Mouse (Mus musculus): ENCODE data around the gene Spaca4. TPM values are rescaled to one million over a fixed set of nuclear protein-coding genes. Genes with fewer than 3 reads are reported as not detected.

The Spaca4 gene
- total RNA-seq (2015) = not detected in 2 replicates
- not detected in 2 replicates for total RNA-seq (2017)

DNA sequence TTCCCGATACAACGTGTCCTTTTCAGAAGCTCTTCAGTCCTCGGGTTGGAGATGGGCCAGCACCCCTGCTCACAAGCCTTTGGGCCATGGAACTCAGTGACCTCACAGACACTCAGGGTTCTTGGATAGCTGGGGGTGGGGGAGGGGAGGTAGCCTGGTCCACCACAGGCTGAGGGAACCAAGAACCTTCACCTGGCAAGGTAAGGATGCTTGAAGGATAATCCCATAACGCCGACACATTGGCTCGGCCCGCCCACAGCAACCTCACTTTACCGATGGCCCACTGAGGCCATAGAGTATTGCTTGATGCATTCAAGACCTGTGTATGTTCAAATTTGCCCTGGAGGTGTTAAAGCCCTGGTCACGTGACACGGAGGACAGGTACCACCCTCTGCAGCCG, at the start of gene Spaca4:
Spaca4 (minus strand) TSS at position 101 of the 400 bp plus-strand sequence.
- ATAC-seq (ENCODE audit: poor library complexity, severe bottlenecking) = no peak

DNA sequence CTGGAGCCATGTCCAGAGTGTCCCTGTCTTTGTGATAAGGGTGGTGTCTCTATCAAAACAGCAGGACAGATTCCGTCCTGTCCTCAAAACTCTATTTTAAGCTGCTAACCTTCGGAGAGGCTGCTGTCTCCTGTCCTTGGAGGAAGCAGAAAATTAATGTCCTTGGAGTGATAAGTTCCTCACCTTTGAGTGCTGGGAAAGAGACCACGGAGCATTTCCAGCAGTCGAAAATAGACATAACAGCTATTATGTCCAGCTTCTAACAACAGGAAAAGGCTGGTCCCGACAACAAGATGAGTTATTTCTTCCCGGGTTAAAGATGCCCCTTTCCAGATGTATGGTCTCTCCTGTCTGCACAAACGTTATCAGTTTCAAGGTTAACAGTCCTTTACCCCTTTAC, 49.6 kb upstream of the Spaca4 start:
- ATAC-seq (ENCODE audit: poor library complexity, severe bottlenecking) = no peak

DNA sequence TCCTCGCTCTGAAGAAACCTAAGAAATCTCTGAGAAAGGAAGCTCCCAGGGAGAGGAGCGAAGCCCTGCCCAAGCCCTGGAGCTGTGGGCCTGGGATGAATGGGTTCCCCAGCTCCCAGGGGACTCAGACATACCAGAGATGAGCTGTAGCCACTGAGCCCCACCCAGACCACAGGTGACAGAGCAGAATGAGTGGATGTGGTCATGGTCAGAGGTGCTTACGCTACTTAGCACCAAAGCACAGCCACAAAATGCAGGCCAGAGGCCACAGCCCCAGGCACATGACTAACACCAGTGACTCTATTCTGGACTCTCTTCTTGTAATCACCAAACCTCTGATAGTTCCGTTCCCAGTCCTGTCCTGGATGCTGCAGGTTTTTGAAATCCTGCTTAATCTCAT, 45.5 kb upstream of the Spaca4 start:
- peak; percentile 56 for ATAC-seq (ENCODE audit: poor library complexity, severe bottlenecking)

DNA sequence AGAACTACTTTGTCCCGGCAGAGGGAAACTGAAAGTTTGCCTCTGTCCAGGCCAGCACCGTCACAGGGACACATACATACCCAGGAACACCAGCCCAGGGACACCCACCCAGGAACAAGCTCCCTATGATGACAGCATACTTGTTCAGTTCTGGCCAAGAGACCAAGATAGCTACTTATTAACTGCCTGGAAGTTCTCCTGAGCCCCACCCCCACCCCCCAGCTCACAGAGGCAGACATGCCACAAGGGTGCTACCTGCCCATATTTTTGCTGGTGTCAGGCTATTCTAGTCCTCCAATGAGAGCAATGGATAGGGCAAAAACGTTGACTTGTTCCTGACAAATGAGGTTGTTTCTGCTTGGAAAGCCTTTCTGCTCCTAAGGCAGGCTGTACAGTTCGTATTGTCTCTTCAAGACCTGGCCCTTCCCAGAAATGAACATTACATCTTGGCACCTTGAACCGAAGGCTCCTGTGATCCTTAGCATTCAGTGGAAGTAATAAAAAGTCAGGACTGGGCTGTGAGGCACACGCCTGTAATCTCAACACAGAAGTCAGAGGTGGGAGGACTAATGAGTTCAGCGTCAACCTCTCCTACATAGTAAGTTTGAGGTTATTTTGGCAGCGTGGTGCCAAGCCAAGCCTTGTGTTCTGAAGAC, 44.9 kb upstream of the Spaca4 start:
- ATAC-seq (ENCODE audit: poor library complexity, severe bottlenecking) = no peak

DNA sequence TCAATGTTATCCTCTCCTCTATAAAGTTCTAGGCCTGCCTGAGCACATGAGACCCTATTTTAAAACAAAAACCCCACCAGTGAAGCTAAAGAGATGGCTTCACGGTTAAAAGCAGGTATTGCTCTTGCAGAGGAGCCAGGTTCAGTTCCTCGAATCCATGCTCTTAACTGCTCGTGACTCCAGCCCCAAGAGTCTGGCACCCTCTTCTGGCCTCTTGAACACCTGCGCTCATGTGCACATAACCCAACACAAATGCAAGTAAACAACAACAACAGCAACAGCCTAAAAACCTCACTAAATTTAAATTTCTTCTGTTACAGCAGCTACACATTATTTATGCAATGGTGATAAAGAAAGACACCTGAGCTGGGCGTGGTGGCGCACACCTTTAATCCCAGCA, 41.9 kb upstream of the Spaca4 start:
- ATAC-seq (ENCODE audit: poor library complexity, severe bottlenecking) = no peak

DNA sequence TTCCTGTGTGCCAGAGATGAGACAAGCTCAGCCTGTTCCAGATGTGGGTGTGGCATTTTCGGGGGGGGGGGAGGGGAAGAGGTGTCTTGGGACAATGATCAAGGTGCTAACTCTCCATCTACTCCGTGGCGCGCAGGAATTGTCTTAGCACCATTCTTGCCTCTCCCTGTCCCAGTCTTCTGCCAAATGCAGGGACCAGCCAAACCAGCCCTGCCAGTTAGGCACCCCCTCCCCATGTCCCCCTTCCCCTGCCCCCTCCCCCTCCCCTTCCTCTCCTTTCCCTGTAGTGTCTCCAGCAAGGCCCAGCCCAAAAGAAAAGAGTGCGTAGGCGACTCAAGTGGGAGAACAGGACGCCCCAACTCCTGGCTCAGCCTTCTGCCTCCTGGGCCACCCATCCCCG, 41.2 kb upstream of the Spaca4 start:
- no peak for ATAC-seq (ENCODE audit: poor library complexity, severe bottlenecking)

DNA sequence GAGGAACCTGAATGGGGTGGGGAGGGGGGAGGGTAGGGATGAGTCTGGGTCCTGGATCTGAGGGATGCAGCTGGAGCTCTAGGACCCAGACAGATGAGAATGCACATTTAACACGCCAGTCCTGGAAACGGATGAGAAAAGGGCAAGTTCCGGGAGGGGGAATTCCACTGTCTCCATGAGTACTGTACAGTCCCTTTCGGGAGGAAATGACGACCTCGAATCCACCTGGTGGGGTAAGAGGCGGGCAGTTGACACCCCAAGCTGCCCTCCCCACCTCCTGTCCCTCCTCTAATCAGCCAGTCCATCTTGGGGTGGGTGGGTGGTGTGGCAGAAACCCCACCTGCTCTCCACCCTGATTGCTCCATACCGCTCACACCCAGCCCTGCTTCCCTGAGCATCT, 40.4 kb upstream of the Spaca4 start:
- ATAC-seq (ENCODE audit: poor library complexity, severe bottlenecking) = no peak

DNA sequence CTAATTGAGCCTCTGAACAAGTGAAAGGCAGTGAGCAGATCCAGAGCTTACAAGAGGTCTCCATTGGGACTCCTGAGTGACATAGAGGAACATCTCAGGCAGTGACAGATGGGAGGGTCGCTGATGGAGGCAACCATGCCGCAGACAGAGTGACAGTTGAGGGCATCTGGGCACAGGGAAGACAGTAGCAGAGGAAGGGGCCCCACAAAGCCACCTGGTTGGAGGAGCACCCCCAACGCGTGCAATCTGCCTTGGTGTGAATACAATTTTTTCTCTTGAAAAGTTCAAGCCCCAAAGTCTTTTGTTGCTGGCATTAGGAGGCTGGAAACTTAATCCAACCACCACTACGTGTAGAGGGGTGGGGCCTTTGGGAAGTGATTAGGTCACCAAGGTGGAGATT, 34.5 kb upstream of the Spaca4 start:
- ATAC-seq (ENCODE audit: poor library complexity, severe bottlenecking) = no peak

DNA sequence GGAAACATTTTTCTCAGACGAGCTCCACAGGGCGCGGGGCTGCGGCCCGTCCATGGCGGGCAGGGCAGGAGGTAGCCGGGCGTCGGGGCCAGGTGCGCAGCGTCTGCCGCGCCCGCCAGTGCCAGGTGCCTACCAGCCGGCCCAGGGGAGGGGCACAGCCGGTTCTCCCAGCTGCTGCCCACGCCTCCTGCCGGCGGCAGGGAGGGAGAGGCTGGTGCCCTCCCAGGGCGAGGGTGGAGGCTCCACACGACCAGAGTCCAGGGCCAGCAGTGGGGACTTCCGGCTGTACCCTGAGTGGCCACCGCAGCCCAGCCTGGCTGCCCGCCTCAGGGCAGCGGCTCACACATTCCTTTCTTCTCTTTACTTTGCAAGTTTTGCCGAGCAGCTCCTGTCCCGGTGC, 33.8 kb upstream of the Spaca4 start:
- no peak for ATAC-seq (ENCODE audit: poor library complexity, severe bottlenecking)

DNA sequence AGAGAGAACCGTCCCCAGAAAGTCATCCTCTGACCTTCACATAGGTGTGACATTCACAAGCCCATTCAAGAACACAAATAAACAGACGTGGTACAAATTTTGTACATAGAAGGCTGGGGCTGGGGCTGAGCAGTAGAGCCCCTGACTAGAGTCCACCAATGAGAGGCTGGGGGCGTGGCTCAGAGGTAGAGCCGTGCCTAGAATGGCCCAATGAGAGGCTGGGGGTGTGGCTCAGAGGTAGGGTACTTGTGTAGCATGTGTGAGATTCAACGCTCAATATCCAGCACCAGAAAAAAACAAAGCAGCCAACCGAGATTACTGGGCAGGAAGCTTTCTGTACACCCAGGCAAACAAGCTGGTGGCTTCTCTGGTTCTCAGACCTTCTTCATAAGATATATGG, 30.1 kb upstream of the Spaca4 start:
- no peak for ATAC-seq (ENCODE audit: poor library complexity, severe bottlenecking)

DNA sequence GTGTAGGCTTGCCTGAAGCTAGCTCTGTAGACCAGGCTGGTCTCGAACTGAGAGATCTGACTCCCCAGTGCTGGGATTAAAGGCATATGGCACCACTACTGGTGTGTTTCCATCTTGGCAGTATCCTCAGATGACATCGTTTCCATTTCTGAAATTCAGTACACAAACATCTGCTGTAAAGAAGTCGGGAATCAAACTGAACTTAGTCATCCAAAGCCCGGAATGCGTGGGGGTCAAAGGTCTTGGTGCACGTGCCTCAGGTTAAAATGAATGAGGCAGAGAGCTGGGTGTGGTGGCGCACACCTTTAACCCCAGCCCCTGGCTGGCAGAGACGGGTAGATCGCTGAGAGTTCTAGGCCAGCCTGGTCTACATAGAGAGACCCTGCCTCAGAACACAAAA, 24.5 kb upstream of the Spaca4 start:
- no peak for ATAC-seq (ENCODE audit: poor library complexity, severe bottlenecking)

DNA sequence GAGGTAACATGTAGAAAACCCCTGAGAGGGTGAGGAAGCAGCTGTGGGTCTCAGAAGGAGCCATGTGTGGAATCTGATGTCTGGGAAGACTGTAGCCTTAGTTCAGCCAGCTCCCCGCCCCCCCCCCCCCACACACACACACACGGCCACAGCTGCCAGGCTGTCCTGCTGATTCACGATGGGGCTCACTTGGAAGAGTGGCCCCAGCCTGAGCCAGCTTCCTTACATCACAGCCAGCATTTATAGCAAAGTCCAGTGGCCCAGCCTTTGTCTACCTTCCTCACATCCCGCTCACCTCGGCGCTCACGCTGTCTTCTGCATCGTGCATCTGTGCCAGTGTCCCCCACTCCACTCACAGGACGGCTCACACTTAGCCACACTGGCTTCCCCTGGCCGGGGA, 23.8 kb upstream of the Spaca4 start:
- ATAC-seq (ENCODE audit: poor library complexity, severe bottlenecking) = no peak

DNA sequence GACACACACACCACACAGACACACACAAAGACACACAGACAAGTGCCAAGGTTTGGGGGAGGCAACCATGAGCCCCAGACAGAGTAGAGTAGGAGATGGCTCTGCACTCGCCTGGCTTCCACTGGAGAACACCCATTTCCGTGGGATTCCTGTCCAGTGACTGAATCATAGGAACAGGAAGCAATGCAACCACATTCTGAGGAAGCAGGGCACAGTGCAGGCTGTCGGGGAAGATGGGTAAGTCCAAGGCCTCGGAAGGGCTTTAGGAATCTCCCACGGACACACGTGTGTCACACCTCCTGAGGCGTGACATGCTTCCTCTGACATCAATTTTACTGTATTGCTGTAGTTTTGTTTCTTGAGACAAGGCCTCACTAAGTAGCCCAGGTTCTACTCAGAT, 22.5 kb upstream of the Spaca4 start:
- ATAC-seq (ENCODE audit: poor library complexity, severe bottlenecking) = no peak

DNA sequence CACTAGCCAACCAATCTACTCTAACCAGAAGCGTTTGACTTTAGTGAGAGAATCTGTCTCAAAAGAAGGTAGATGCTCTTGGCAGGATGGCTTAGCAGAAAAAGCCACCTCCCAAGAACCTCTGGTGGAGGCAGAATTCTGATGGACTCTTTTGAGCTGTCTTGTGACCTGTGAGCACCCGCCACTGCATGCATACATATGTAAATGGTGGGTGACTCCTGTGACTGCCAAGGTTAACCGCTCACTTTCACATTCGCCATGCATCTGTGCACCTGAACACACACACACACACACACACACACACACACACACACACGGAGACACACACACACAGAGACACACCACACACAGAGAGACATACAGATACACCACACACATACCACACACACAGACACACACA, 21.8 kb upstream of the Spaca4 start:
- no peak for ATAC-seq (ENCODE audit: poor library complexity, severe bottlenecking)

DNA sequence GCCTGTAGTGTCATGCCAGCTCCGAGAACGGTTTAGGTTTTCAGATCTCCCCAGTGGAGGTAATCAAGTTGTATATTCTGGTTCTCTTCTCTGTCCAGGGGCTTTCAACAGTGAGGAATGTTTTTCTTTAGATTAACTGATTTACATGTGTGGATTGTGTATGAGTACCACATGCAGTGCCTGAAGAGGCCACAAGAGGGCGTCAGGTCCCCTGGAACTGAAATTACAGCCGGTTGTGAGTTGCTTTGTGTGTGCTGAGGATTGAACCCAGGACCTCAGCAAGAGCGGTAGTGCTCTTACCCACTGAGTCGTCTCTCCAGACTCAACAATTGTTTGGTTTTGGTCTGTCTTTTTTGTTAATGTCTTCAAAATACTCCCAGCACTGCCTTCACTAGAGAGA, 20.9 kb upstream of the Spaca4 start:
- no peak for ATAC-seq (ENCODE audit: poor library complexity, severe bottlenecking)

DNA sequence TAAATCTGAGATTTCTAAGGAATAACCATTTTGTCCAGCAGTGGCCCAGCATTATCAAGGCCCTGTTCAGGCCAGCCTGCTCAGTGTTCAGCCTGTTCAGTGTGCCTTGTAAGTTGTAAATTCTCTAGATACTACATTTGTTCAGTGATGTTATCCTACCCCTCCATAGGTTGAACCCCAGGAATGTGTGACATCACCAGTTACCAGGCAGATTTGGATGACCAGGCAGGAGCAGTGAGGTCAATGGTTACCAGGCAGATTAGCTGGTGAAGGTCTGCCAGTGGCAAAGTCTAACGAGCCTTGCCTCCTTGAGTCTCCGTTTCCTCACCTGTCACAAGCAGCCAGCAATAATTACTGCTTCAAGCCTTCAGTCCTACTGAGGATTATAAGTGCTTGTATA, 18.8 kb upstream of the Spaca4 start:
- ATAC-seq (ENCODE audit: poor library complexity, severe bottlenecking) = no peak

DNA sequence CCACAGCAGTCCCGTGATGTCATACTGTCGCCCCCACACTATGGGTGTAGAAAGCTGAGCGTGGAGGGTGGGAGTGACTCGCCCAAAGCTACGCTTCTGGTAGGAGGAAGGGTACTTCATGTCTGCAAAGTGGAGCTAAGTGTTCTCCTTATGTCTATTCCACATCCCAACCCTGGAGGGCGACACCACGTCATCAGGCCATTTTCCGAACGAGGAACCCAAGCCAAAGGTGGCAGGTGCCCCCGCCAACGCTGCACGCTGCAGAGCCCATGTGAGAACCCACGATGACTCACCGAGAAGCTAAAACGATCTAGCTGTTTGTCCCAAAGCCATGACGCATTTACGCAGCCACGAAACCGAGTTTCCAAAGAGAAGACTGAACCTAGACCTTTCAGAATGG, 16.7 kb upstream of the Spaca4 start:
- peak; percentile 21; the same call in 1 of the 2 replicates for ATAC-seq (ENCODE audit: poor library complexity, severe bottlenecking)

DNA sequence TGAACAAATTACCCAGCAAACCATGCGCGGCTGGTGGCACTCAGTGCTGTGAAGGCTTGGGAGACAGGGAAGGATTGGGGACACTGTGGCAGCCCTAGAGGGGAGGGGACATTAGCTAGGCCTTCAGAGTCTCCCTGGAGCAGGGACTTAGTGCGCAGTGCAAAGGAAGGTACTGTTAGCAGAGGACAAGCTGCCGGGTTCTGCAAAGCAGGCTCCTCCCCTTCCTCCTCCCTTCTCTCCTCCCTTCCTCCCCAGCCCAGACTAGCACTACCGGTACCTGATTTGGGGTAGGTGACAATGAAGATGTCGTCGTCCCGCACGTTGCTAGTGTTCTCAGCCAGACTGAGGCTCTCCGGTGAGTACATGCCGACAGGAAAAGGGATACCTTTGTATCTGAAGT, 16.2 kb upstream of the Spaca4 start:
- ATAC-seq (ENCODE audit: poor library complexity, severe bottlenecking) = peak; percentile 82

DNA sequence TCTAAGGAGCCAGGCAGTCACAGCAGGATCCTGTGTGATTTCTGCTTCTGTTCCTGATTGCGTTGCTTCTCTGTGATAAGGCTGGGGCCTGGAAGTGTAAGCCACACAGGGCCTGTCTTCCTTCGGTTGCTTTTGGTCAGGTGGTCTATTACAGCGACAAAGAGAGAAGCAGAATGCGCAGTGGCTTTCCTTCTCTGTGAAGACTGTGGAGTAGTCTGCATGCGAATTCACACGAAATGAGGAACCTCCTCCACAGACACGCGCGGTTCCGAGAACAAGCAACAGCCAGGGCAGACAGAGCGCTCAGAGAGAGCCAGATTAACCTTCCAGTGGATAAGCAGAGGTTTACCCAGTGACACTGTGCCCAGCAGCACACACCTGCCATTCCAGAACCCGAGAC, 15.7 kb upstream of the Spaca4 start:
- peak; percentile 74 for ATAC-seq (ENCODE audit: poor library complexity, severe bottlenecking)

DNA sequence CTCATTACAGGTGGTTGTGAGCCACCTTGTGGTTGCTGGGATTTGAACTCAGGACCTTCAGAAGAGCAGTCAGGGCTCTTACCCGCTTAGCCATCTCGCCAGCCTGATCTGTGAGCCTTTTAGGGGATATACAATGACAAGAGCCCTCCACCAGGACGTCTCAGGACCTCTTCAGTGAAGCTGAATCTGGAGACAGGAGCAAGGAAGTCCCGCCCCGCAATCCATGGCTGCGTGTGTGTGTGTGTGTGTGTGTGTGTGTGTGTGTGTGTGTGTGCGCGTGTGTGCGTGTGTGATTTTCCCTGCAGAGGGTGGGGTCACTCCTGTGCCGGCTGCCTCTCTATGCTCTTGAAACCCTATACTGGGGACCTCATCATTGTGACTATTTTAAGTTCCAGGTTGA, 14.2 kb upstream of the Spaca4 start:
- no peak for ATAC-seq (ENCODE audit: poor library complexity, severe bottlenecking)

DNA sequence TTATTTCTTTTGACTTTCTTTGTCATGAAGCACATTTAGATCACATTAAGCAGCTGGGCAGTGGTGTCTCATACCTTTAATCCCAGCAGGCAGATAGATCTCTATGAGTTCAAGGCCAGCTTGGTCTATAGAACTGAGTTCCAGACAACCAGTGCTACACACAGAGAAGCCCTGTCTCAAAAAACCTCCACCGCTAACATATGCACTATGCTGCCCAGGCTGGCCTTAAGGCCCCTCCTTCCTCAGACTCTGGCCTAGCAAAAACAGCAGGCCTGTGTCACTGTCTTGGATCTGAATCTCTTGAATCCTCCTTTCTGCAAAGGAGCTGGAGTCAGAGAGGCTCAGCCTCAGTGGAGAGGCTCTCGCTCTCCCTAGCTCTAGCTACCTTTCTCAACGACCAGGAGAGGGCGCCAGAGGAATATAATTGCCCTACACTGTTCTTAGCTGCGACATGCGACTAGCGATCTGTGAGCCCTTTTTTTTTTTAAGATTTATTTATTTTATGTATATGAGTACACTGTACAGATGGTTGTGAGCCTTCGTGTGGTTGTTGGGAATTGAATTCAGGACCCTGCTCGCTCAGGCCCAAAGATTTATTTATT, 13.7 kb upstream of the Spaca4 start:
- peak; percentile 74 for ATAC-seq (ENCODE audit: poor library complexity, severe bottlenecking)

DNA sequence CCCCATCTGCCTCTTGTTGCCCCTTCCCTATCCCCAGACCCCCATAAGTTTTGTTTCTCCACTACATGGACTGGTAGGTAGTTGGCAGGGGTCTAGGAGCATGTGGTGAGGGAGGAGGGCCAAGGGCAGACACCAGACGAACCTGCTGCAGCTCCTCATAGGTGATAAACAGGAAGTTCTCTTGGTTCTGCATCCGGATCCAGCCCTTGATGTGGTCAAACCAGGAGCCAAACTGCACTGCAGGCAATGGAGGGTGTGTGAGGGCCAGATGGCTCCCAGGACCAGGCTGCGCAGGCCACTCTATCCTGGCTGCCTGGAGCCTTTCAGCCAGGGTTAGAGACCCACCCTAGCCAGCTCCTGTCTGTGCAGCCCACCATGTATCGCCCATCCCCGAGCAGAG, 7.9 kb upstream of the Spaca4 start:
- peak; percentile 56 for ATAC-seq (ENCODE audit: poor library complexity, severe bottlenecking)

All from megakaryocyte, adult 5-6 weeks (primary cell).